Mouse (Mus musculus): ENCODE data around the gene Lhfp. TPM values are rescaled to one million over a fixed set of nuclear protein-coding genes. Genes with fewer than 3 reads are reported as not detected.
"Not testable (repeated sequence)": the region's sequence is repeated elsewhere in the genome, so short reads cannot be mapped to it uniquely, and the experiment has no call there.

Gene Lhfp
- total and polyA plus RNA-seq, 2 experiments from 2014 or later = 49.3 to 59.7 TPM

DNA sequence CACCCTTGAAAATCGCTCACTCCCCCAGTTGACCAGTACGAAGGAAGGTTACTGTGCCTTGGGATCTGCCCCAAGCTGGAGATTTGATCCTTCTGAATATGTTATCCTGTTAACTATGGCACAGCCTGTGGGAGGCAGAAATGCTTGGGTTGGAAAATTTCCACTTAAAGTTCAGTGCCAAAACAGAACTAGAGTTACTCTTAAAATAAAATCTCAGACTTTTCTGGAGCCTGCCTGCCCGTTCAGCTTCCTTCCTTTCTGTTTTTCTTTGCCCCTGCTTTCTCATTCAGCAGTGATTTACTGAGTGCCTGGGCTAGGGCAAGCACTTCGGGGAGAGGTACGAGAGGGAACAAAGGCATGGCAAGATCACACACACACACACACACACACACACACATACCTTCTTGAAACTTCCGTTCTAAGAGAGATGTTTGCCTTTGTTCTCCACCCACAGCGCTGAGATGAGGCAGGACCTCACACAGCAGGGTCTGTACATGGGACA, 217.4 kb downstream of the Lhfp start:
- no peaks in the 10 kb centered on the region for H3K9me3 ChIP-seq (ENCODE audit: low read length)
- no peaks in the 10 kb centered on the region for H3K36me3 ChIP-seq (ENCODE audit: insufficient read depth, low read length)
- no peaks in the 10 kb centered on the region for H3K4me1 ChIP-seq (ENCODE audit: insufficient read depth, low read length)
- no peaks in the 10 kb centered on the region for H3K27me3 ChIP-seq (ENCODE audit: insufficient read depth, low read length)
- no peak for TF ChIP-seq CTCF (IDR thresholded peaks at IDR 0.05)
- ATAC-seq (ENCODE audit: low FRiP score) (no peak), DNase-seq (ENCODE audit: low spot score) (no peak)
- WGBS = 42% methylated on average over 7 of the region's 7 CpGs
- H3K4me3 ChIP-seq (ENCODE audit: low read depth, low read length) = no peak overlapping the region
- no peak overlapping the region for H3K27ac ChIP-seq (ENCODE audit: low read depth, low read length)
- no peak overlapping the region for H3K4me2 ChIP-seq (ENCODE audit: low read depth, low read length, poor library complexity, severe bottlenecking)
- no peak overlapping the region for H3K9ac ChIP-seq (replicated peaks; ENCODE audit: low read length, poor library complexity, severe bottlenecking)

DNA sequence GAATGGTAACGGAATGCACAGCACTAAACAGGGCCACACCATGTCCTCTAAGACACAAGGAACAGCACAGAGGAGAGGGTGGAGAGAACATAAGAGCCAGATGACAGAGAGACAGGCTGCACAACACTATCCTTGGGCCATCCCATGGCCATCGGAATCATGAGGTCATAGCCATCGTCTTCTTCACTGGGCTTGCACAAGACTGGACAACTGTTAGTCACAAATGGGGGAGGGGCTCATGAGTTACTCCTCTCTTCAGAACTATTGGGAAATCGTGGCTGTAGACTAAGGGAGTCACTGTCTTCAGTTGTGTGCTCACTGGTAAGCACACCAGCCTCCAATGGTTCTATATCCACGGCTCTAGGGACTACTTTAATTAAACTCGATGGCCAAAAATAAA, 224.8 kb downstream of the Lhfp start:
- H3K36me3 ChIP-seq (ENCODE audit: insufficient read depth, low read length) = no peaks in the 10 kb centered on the region
- 90% methylated on average over 6 of the region's 6 CpGs for WGBS
- no peak overlapping the region for H3K27ac ChIP-seq (ENCODE audit: low read depth, low read length)
- no peak overlapping the region for H3K4me2 ChIP-seq (ENCODE audit: low read depth, low read length, poor library complexity, severe bottlenecking)
- H3K4me1 ChIP-seq (ENCODE audit: insufficient read depth, low read length) = no peaks in the 10 kb centered on the region
- H3K9me3 ChIP-seq (ENCODE audit: low read length) = no peaks in the 10 kb centered on the region
- no peaks in the 10 kb centered on the region for H3K27me3 ChIP-seq (ENCODE audit: insufficient read depth, low read length)
- no peak overlapping the region for H3K4me3 ChIP-seq (ENCODE audit: low read depth, low read length)
- H3K9ac ChIP-seq (replicated peaks; ENCODE audit: low read length, poor library complexity, severe bottlenecking) = no peak overlapping the region
- ATAC-seq (ENCODE audit: low FRiP score) = no peak
- DNase-seq (ENCODE audit: low spot score) = no peak
- no peak for TF ChIP-seq CTCF (IDR thresholded peaks at IDR 0.05)

DNA sequence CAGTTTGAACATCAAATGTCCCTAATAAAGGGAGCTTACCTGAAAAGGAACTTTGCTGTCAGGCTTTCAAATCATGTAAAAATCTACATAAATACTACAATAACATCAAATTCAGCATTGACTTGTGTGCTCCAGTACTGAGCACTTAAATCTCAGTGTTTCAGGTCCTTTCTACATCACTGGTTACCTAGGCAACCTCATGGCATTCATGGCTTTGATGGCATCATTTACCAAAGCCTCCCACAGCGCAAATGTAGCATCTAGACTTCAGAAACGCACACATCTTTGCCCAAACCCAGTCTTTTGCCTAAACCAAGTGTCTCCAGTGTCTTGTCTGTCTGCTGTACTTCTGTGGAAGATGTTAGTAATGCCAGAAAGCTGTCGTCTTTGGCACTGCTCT, 225.7 kb downstream of the Lhfp start:
- Histone ChIP-seq H3K27ac (ENCODE audit: low read depth, low read length) (no peak overlapping the region), H3K9ac (replicated peaks; ENCODE audit: low read length, poor library complexity, severe bottlenecking) (no peak overlapping the region), H3K36me3 (ENCODE audit: insufficient read depth, low read length) (no peaks in the 10 kb centered on the region), H3K4me2 (ENCODE audit: low read depth, low read length, poor library complexity, severe bottlenecking) (no peak overlapping the region), H3K4me3 (ENCODE audit: low read depth, low read length) (no peak overlapping the region), H3K9me3 (ENCODE audit: low read length) (no peaks in the 10 kb centered on the region), H3K27me3 (ENCODE audit: insufficient read depth, low read length) (no peaks in the 10 kb centered on the region), H3K4me1 (ENCODE audit: insufficient read depth, low read length) (no peaks in the 10 kb centered on the region)
- no peak for TF ChIP-seq CTCF (IDR thresholded peaks at IDR 0.05)
- DNase-seq (ENCODE audit: low spot score) (peak; percentile 24), ATAC-seq (ENCODE audit: low FRiP score) (no peak)
- WGBS = 46% methylated on average over 3 of the region's 3 CpGs

- H3K36me3 ChIP-seq (ENCODE audit: insufficient read depth, low read length) = no peaks in the 10 kb centered on the region
- H3K4me1 ChIP-seq (ENCODE audit: insufficient read depth, low read length) = no peaks in the 10 kb centered on the region
- ATAC-seq (ENCODE audit: low FRiP score) (no peak), DNase-seq (ENCODE audit: low spot score) (no peak)
- no peak overlapping the region for H3K27ac ChIP-seq (ENCODE audit: low read depth, low read length)
- H3K4me3 ChIP-seq (ENCODE audit: low read depth, low read length) = no peak overlapping the region
- no peak for TF ChIP-seq CTCF (IDR thresholded peaks at IDR 0.05)
- H3K27me3 ChIP-seq (ENCODE audit: insufficient read depth, low read length) = no peaks in the 10 kb centered on the region
- no peak overlapping the region for H3K4me2 ChIP-seq (ENCODE audit: low read depth, low read length, poor library complexity, severe bottlenecking)
- WGBS = 85% methylated on average over 3 of the region's 3 CpGs
- H3K9ac ChIP-seq (replicated peaks; ENCODE audit: low read length, poor library complexity, severe bottlenecking) = no peak overlapping the region
- no peaks in the 10 kb centered on the region for H3K9me3 ChIP-seq (ENCODE audit: low read length)
Measured at GRCm38 (mm10) chr3:53273220-53273619, 231.9 kb downstream of the Lhfp start.

GRCm38 (mm10) chr3:53277993-53278392, 236.7 kb downstream of the Lhfp start:
- TF ChIP-seq CTCF (IDR thresholded peaks at IDR 0.05) = no peak
- 89% methylated on average over 2 of the region's 2 CpGs for WGBS

DNA sequence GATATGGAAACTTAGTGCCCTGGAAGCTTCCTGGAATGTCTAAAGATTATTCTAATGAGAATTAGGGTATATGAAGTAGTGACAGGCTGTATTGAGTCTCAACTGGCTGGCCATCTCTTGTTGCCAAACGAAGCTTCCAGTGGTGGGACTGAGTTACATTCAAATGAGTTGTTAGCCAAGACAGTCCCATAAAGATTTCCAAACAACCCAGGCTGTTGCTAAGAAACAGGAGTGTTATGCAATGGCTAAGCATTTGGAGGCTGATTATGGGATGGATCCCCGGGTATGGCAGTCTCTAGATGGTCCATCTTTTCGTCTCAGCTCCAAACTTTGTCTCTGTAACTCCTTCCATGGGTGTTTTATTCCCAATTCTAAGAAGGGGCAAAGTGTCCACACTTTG, 240.7 kb downstream of the Lhfp start:
- not testable (repeated sequence) for DNase-seq (ENCODE audit: low spot score); H3K4me1 ChIP-seq (ENCODE audit: insufficient read depth, low read length); H3K9ac ChIP-seq (replicated peaks; ENCODE audit: low read length, poor library complexity, severe bottlenecking); H3K27ac ChIP-seq (ENCODE audit: low read depth, low read length); H3K9me3 ChIP-seq (ENCODE audit: low read length); H3K36me3 ChIP-seq (ENCODE audit: insufficient read depth, low read length); H3K4me3 ChIP-seq (ENCODE audit: low read depth, low read length); H3K27me3 ChIP-seq (ENCODE audit: insufficient read depth, low read length); ATAC-seq (ENCODE audit: low FRiP score); H3K4me2 ChIP-seq (ENCODE audit: low read depth, low read length, poor library complexity, severe bottlenecking)
- 66% methylated on average over 3 of the region's 3 CpGs for WGBS

More at GRCm38 (mm10) chr3:53277993-53278392, 236.7 kb downstream of the Lhfp start:
- H3K4me3 ChIP-seq (ENCODE audit: low read depth, low read length) = no peak overlapping the region
- H3K4me2 ChIP-seq (ENCODE audit: low read depth, low read length, poor library complexity, severe bottlenecking) = no peak overlapping the region
- no peaks in the 10 kb centered on the region for H3K9me3 ChIP-seq (ENCODE audit: low read length)
- H3K9ac ChIP-seq (replicated peaks; ENCODE audit: low read length, poor library complexity, severe bottlenecking) = no peak overlapping the region
- no peaks in the 10 kb centered on the region for H3K4me1 ChIP-seq (ENCODE audit: insufficient read depth, low read length)
- no peak for ATAC-seq (ENCODE audit: low FRiP score)
- DNase-seq (ENCODE audit: low spot score) = no peak
- no peaks in the 10 kb centered on the region for H3K36me3 ChIP-seq (ENCODE audit: insufficient read depth, low read length)
- H3K27me3 ChIP-seq (ENCODE audit: insufficient read depth, low read length) = no peaks in the 10 kb centered on the region
- H3K27ac ChIP-seq (ENCODE audit: low read depth, low read length) = no peak overlapping the region

All from midbrain, postnatal 0 days (tissue).